Mouse (Mus musculus) WW6 (cell line): Measurements from ENCODE around the gene Rp9.
"Not testable (repeated sequence)": the region's sequence is repeated elsewhere in the genome, so short reads cannot be mapped to it uniquely, and the experiment has no call there.

ENCODE experiments used
- DNase-seq: peaks from one replicate; pipeline ENCODE4 v3.0.0-alpha.2; 2013; ENCODE audit warnings: low read depth, low spot score

The Rp9 gene

GRCm38 (mm10) chr9:22461946-22462345 is 7.6 kb downstream of the Rp9 start:
- DNase-seq = no peak

- no peak for DNase-seq
These were observed 12.3 kb downstream of the Rp9 start for GRCm38 (mm10) chr9:22457142-22457835.

- DNase-seq = no peak
These were observed 14.5 kb downstream of the Rp9 start for GRCm38 (mm10) chr9:22455041-22455440.

GRCm38 (mm10) chr9:22453990-22454389 is 15.6 kb downstream of the Rp9 start, which contains the start of gene Gm17545:
TSS of gene Gm17545 (plus strand) at chr9:22454290.
- DNase-seq = not testable (repeated sequence)

GRCm38 (mm10) chr9:22453501-22453924 is 16.0 kb downstream of the Rp9 start:
- DNase-seq = no peak

GRCm38 (mm10) chr9:22452697-22453096 is 16.8 kb downstream of the Rp9 start:
- DNase-seq = no peak

GRCm38 (mm10) chr9:22449209-22449608 is 20.3 kb downstream of the Rp9 start:
- no peak for DNase-seq

GRCm38 (mm10) chr9:22448420-22448819 is 21.1 kb downstream of the Rp9 start:
- DNase-seq = no peak

- DNase-seq = no peak
These were observed 22.3 kb downstream of the Rp9 start for GRCm38 (mm10) chr9:22447213-22447612.

- no peak for DNase-seq
These were observed 24.4 kb downstream of the Rp9 start for GRCm38 (mm10) chr9:22445123-22445522.

GRCm38 (mm10) chr9:22443157-22443556 is 26.4 kb downstream of the Rp9 start:
- no peak for DNase-seq

- no peak for DNase-seq
These were observed 30.7 kb downstream of the Rp9 start for GRCm38 (mm10) chr9:22438826-22439225.

- DNase-seq = no peak
These were observed 35.4 kb downstream of the Rp9 start for GRCm38 (mm10) chr9:22434101-22434500.

- DNase-seq = no peak
These were observed 36.3 kb downstream of the Rp9 start for GRCm38 (mm10) chr9:22433221-22433620.

GRCm38 (mm10) chr9:22430315-22430840 is 39.2 kb downstream of the Rp9 start:
- DNase-seq = no peak

- no peak for DNase-seq
These were observed 39.9 kb downstream of the Rp9 start for GRCm38 (mm10) chr9:22429533-22430241.

GRCm38 (mm10) chr9:22428666-22429410 is 40.7 kb downstream of the Rp9 start:
- no peak for DNase-seq

- DNase-seq = no peak
These were observed 41.4 kb downstream of the Rp9 start for GRCm38 (mm10) chr9:22428028-22428665.

GRCm38 (mm10) chr9:22424719-22425118 is 44.8 kb downstream of the Rp9 start:
- no peak for DNase-seq

GRCm38 (mm10) chr9:22424196-22424595 is 45.3 kb downstream of the Rp9 start:
- DNase-seq = no peak

- no peak for DNase-seq
These were observed 46.0 kb downstream of the Rp9 start for GRCm38 (mm10) chr9:22423507-22423906.

GRCm38 (mm10) chr9:22422559-22422958 is 47.0 kb downstream of the Rp9 start:
- DNase-seq = no peak
